Mouse (Mus musculus): ENCODE results near the gene Gatb. TPM values are rescaled to one million over a fixed set of nuclear protein-coding genes. Genes with fewer than 3 reads are reported as not detected.

Gene Gatb
- total and polyA plus RNA-seq, 3 experiments, result 6.8 to 46.9 (median 32.7) TPM

GRCm38 (mm10) chr3:85652727-85653665 lies 79.1 kb downstream of the Gatb start:
- no peak for DNase-seq

- DNase-seq, result no peak
Observed at GRCm38 (mm10) chr3:85655538-85655937, 81.6 kb downstream of the Gatb start.

GRCm38 (mm10) chr3:85659681-85660080 lies 85.8 kb downstream of the Gatb start:
- DNase-seq, result no peak

- no peak for DNase-seq
Observed at GRCm38 (mm10) chr3:85661926-85662813, 88.3 kb downstream of the Gatb start.

GRCm38 (mm10) chr3:85663826-85664225 lies 89.9 kb downstream of the Gatb start:
- DNase-seq, result no peak

DNA sequence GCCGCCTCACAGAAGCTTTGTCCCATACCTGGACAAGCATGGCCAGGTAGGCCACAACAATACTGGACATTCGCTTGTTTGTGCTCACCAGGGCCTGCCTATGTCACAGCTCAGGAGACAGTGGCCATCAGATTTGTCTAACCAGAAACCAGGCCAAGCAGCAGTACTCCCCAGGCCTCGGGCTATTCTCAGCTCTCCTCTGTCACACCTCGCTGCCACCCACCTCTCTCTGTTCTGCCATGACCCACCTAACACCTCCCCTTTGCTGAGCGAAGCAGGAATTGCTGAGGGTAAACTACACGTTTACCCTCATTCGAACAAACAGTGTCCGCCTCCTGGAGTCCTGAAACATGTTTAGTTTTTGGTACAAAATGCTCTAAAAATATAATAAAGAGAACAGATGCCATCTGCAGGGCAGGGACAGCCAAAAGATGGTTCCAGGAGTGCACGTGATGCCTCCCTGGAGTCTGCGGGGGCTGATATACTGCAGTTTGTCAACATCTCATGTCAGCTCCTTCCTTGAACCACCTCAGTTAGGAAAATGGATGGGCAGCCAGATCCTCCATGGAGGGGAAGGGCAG lies 90.8 kb downstream of the Gatb start:
- DNase-seq, result no peak

DNA sequence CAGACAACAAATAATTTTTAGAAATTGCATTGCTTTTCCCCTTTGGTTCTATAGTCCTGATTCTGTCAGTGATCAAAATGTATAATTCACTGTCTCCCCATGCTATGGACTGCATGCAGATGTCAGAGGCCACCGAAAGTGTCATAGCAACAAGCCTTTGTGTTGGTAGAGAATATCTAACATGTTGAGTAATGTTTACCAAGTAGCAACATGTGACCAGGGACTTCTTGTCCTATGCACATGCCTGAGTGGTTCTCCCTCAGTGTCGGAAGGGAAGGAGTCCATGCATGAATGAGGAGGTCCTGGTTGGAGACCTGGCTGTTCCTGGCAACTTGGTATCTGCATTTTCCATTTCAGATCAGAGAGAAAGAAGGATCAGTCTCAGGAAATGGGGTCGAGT lies 92.2 kb downstream of the Gatb start:
- DNase-seq, result no peak

DNA sequence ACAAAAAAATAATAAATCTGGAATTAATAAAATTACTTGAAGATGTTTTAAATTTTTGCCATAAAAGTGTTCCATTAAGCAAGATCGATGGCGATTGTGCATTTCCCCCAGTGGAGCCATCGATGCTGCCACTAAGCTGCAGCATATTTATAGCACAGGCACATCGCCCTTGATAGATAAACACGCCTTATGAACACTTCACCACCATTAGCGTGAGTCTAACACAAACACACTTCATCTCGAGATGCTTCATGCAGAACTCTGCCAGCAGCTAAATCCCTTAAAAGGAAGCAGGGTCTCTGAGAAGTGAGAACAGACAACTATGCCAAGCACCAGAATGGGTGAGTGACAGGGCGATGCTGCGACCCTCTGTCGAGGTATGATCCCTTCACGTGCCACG lies 92.8 kb downstream of the Gatb start:
- no peak for DNase-seq

GRCm38 (mm10) chr3:85667683-85668082 lies 93.8 kb downstream of the Gatb start:
- DNase-seq, result no peak

- no peak for DNase-seq
Observed at GRCm38 (mm10) chr3:85669844-85670243, 95.9 kb downstream of the Gatb start.

DNA sequence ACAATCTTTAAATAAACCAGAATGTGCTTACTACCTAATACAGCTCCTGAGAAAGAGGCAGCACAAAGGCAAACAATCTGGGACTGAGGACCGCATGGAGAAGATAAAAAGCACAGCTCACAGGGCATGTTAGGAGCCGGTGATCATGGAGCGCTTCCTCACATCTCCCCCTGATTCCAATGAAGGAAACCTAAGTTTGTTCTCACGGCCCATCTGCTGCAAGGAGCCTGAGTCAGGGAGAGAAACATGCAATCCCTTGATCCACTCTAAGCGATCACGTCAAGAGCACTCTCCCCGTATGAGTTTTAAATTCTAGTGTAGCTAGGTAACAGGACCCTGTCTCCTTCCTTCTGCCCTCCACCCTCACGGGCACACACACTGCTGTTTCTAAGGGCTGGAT lies 103.2 kb downstream of the Gatb start:
- no peak for DNase-seq

DNA sequence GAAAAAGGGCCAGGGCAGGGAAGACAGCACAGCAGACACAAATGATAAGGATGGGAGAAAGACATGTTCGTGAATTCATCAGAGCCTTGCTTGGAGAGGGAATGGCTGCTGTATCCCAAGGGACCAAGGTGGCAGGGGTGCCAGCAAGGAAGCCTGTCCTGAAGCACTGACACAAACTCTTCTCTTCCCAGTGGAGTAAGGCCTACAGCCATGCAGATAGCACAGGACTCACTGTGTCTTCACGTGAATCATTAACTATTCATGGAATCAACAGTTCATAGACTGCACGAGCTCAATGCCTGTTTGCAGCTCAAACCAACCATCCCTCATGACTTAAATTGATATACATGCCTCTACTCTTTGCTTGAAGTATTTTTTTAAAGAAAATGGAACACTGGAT lies 104.0 kb downstream of the Gatb start:
- DNase-seq, result no peak

GRCm38 (mm10) chr3:85679312-85679933 lies 105.5 kb downstream of the Gatb start:
- DNase-seq, result no peak

DNA sequence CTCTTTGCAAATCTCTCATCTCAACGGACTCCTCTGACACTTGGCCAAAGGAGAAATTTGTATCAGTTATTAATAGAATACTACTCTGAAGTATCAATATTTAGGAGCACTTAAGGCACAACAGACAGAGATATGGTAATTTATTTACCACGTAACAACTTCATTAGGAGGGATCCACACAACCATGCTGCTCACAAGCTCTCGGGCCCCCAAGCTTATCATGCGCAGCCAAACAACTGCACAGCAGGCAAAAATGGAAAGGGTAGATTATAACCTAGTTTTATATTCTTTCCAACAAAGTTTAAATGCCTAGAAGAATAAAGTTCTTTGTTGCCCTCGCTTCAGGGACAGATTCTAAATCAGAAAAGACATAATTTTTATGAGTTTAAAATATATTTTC lies 106.0 kb downstream of the Gatb start:
- no peak for DNase-seq

DNA sequence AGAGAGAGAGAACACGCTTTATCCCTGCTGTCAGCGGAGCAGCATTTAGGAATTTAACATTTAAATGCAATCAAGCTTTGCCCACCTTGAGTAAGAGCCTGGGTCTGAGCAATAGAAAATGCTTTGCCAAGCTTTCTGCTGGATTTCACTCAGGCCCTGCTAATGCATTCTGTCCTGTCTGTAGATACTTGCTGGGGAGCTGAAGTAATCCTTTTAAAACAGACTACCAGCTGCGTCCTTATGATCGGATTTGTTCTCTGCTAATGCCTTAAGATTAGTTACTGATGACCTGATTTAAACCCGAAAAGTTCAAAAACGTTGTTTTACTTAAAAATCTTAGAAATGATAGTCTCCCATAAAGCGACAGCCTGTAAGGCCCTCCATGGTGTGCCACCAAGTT lies 107.2 kb downstream of the Gatb start:
- DNase-seq, result no peak

GRCm38 (mm10) chr3:85683618-85684017 lies 109.7 kb downstream of the Gatb start:
- DNase-seq, result no peak

GRCm38 (mm10) chr3:85685271-85685670 lies 111.4 kb downstream of the Gatb start:
- DNase-seq, result no peak

DNA sequence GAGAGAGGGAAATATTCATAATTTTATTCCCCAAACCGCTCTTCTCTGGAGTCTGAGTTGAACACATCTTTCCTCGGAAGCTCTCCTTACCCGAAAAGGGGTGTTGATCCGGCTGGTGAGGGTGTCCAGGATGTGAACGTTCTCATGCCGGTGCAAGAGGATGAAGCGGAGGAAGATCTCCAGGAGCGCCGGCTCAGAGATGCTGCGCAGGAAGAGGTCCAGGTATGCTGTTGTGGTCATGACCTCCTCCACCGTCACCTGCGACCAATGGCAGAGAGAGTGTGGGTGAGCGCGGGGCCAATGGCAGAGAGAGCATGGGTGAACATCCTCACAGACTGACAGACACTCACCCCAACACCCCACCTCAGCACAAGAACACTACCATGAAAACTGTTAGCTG lies 114.4 kb downstream of the Gatb start:
- no peak for DNase-seq

GRCm38 (mm10) chr3:85691134-85691533 lies 117.2 kb downstream of the Gatb start:
- no peak for DNase-seq

DNA sequence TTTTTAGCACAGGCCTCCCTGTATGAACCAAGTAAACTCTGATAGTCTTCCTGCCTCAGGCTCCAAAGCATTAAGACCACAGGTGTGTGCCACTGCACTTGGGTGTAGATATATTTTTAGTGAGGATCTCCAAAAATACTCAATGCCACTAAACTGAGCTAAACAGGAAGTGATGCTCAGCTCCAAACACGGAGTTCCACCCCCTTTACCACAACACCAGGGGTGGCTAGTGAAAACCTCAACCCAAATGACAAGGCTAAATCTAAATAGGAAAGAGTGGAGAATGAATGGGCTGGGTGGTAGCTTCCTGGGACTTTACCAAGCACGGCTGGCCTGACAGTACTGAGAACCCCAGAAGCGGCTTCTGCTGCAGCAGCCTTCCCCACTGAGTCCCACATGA lies 119.1 kb downstream of the Gatb start:
- DNase-seq, result no peak

DNA sequence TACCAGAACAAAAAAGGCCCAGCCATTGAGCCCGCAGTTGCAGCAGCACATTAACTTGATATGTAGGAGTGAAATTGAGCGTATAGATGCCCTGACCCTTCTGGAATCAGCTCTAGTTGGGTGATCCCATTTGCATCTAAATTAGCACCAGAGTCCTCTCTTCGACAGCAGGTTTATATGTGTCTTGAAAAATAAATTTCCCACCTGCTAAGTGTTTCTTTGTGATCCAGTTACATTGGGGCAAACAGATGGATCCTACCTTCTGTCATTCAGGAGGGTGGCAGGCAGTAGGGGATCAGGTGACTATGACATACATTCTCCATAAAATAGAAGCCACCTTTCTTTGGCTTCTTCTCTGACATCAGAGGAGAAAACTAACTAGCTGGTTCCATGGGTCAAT lies 121.1 kb downstream of the Gatb start:
- DNase-seq, result no peak

DNA sequence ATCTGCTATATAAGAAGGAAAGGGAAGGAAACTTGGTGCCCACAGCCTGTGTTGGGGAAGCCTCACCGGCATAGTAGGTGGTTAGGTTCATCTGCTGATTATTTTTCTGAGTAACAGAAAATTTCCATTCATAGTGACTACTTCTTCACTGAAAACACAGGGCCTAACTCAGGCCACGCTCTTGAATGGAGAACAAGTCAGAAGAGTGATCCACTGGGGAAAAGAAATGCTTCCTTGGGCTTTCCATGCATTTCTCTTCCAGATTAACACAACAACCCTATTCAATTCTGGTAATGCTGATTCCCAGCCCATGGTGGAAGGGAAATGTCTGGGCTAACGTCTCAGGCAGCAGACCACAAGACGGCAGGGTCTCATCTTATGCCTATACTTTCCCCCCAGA lies 124.6 kb downstream of the Gatb start:
- DNase-seq, result no peak
